Mouse (Mus musculus): ENCODE measurements at regions not wholly inside any gene's neighbourhood (a gene's known extent, or its start where the extent isn't known, plus 50 kb on each side); places are given as distances from the start of the nearest gene placed in this dataset.
A peak's percentile ranks its signal among the peaks of the same experiment; 100 is the strongest.
"Not testable (repeated sequence)": the region's sequence is repeated elsewhere in the genome, so short reads cannot be mapped to it uniquely, and the experiment has no call there.

DNA sequence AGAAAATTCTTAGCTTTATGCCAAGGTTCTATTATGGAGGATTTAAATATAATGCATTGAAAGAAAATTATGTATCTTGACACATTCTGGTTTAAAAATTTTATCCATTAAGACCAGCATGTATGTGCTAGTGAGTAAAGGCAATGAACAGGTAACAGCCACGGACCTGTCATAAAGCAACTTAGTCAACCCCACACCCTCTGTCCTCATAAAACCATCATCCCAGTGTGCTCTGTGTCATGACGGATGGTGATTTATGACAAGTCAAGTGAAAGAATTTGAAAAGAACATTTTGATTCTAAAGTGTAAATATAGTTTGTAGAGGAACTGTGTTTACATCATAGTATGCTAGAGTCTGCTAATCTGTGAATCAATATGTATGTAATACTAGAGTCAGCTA is 946.3 kb upstream of the Cypt12 start:
- no peak for DNase-seq (ENCODE audit: low read depth, low spot score)

DNA sequence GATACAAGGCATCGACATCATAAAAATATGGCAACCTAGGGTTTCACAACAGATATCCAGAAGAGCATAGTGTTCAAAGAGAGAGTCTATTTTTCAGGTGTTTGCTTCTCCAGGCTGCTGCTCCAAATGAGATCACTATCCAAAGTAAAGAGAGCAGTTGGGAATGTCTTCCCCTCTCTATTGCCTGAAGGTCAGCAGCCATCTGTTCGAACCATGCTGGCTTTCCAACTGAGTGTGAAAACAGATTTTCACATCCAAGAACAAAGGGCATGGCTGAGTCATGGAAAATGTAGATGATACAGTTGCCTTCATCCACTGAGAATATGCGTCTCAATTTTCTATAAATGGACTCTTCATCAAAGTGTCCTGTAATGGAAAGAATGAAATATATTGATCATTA is 945.1 kb upstream of the Cypt12 start:
- DNase-seq (ENCODE audit: low read depth, low spot score) = no peak

DNA sequence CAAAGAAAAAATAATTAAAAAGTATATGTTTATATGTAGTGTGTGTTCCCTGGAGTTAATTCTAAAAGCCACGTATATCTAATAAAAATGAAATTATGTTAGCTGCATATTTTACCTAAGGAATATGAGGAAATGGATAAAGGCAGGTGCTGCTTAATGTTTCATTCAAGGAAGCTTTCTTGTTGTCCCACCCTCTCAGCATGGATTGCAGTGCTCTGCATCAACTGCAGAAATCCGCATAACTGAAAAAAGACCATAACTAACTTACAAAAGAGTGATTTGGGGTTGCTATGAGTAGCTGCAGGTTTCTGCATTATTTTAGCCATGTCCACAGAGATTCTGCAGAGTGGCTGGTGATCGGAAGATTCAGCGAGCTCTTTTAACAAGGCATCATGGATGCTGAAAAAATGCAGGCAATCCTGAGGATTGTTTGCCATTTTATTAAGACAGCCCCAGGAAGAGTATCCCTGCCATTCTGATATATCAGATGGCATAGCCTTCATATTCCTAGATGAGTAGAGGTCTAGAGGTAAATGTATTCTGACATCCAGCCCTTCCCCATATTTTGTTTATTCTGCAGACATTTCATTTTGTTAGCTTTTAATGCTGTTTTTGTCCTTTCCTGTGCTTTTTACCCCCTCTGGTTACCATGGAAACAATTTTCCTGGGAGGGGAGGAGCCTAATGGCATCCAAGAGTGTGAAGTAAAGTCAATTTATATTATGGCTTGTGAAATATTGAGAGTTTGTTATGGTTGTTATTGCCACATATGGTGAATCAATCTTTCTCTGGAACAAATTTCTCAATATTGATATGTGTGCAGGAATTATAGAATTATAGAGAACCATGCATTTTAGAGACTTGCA is 933.8 kb upstream of the Cypt12 start:
- DNase-seq (ENCODE audit: low read depth, low spot score) = no peak

DNA sequence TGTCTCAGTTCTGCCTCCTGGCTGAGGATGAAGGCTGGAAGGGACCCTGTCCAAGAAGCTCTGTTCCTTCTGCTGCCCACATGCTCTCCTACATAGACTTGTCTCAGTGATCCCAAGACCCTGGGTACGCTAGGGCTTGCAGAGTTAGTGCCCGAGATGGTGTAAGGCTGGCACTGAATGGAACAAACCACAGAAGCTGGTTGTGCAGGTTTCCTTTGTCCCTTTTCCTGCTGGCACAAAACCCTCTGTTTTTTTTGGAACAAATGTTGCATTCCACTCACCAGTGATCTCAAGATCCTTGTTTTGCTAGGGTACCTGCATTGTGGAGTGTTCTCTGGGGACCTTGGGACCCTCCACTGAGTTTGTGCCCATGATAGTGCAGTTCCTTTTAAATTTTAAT is 897.4 kb upstream of the Cypt12 start:
- DNase-seq (ENCODE audit: low read depth, low spot score) = no peak

DNA sequence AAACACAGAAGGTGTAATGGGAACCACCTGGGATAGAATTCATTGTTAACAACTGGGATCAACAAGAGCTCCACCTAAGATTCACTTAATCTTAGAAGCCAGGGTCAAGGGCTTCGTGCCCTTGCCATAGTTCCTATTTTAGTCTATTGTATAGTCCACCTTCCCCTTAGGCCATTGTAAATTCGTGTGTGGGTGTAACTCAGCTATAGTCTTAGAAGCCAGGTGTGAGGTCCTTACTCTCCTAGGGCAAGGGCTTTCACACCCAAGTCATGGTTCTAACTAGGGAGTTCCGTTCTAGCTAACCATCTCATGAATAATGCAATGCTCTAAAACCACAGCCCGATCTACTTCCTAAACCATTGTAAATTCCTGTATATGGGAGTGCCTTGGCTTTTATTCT is 889.8 kb upstream of the Cypt12 start:
- peak; percentile 66 for DNase-seq (ENCODE audit: low read depth, low spot score)

- DNase-seq (ENCODE audit: low read depth, low spot score) = not testable (repeated sequence)
Measured at GRCm38 (mm10) chr3:17106261-17106660, 841.9 kb upstream of the Cypt12 start.

All from ES-CJ7 (cell line).